Mouse (Mus musculus): ENCODE data around the gene Rap1b.
"Not testable (repeated sequence)": the region's sequence is repeated elsewhere in the genome, so short reads cannot be mapped to it uniquely, and the experiment has no call there.

Rap1b gene

GRCm38 (mm10) chr10:117845597-117846259 is at the start of gene Rap1b:
Rap1b (minus strand) TSS chr10:117846035.
- in situ Hi-C loops (cut with MboI; ENCODE audit: low sequenced_read_pairs): no loop called here

- in situ Hi-C loops (cut with MboI; ENCODE audit: low sequenced_read_pairs): no loop called here
Measured at GRCm38 (mm10) chr10:117895186-117895585, 49.4 kb upstream of the Rap1b start.

- in situ Hi-C loops (cut with MboI; ENCODE audit: low sequenced_read_pairs): no loop called here
Measured at GRCm38 (mm10) chr10:117894114-117895035, 48.5 kb upstream of the Rap1b start.

- in situ Hi-C loops (cut with MboI; ENCODE audit: low sequenced_read_pairs): not testable (repeated sequence)
Measured at GRCm38 (mm10) chr10:117893128-117893527, 47.3 kb upstream of the Rap1b start.

GRCm38 (mm10) chr10:117891327-117891726 is 45.5 kb upstream of the Rap1b start:
- in situ Hi-C loops (cut with MboI; ENCODE audit: low sequenced_read_pairs): no loop called here

- in situ Hi-C loops (cut with MboI; ENCODE audit: low sequenced_read_pairs): no loop called here
Measured at GRCm38 (mm10) chr10:117888822-117889221, 43.0 kb upstream of the Rap1b start.

- in situ Hi-C loops (cut with MboI; ENCODE audit: low sequenced_read_pairs): no loop called here
Measured at GRCm38 (mm10) chr10:117885358-117885757, 39.5 kb upstream of the Rap1b start.

- in situ Hi-C loops (cut with MboI; ENCODE audit: low sequenced_read_pairs): no loop called here
Measured at GRCm38 (mm10) chr10:117884760-117885159, 38.9 kb upstream of the Rap1b start.

- in situ Hi-C loops (cut with MboI; ENCODE audit: low sequenced_read_pairs): no loop called here
Measured at GRCm38 (mm10) chr10:117883438-117883837, 37.6 kb upstream of the Rap1b start.

GRCm38 (mm10) chr10:117878628-117879027 is 32.8 kb upstream of the Rap1b start:
- in situ Hi-C loops (cut with MboI; ENCODE audit: low sequenced_read_pairs): no loop called here

- in situ Hi-C loops (cut with MboI; ENCODE audit: low sequenced_read_pairs): no loop called here
Measured at GRCm38 (mm10) chr10:117876801-117877200, 31.0 kb upstream of the Rap1b start.

GRCm38 (mm10) chr10:117876400-117876799 is 30.6 kb upstream of the Rap1b start:
- in situ Hi-C loops (cut with MboI; ENCODE audit: low sequenced_read_pairs): no loop called here

- in situ Hi-C loops (cut with MboI; ENCODE audit: low sequenced_read_pairs): no loop called here
Measured at GRCm38 (mm10) chr10:117874936-117875335, 29.1 kb upstream of the Rap1b start.

GRCm38 (mm10) chr10:117873952-117874351 is 28.1 kb upstream of the Rap1b start:
- in situ Hi-C loops (cut with MboI; ENCODE audit: low sequenced_read_pairs): no loop called here

GRCm38 (mm10) chr10:117872468-117872867 is 26.6 kb upstream of the Rap1b start:
- in situ Hi-C loops (cut with MboI; ENCODE audit: low sequenced_read_pairs): no loop called here

- in situ Hi-C loops (cut with MboI; ENCODE audit: low sequenced_read_pairs): no loop called here
Measured at GRCm38 (mm10) chr10:117867301-117867700, 21.5 kb upstream of the Rap1b start.

- in situ Hi-C loops (cut with MboI; ENCODE audit: low sequenced_read_pairs): no loop called here
Measured at GRCm38 (mm10) chr10:117866641-117867040, 20.8 kb upstream of the Rap1b start.

GRCm38 (mm10) chr10:117864695-117865094 is 18.9 kb upstream of the Rap1b start:
- in situ Hi-C loops (cut with MboI; ENCODE audit: low sequenced_read_pairs): no loop called here

GRCm38 (mm10) chr10:117864251-117864650 is 18.4 kb upstream of the Rap1b start:
- in situ Hi-C loops (cut with MboI; ENCODE audit: low sequenced_read_pairs): no loop called here

GRCm38 (mm10) chr10:117862014-117862580 is 16.3 kb upstream of the Rap1b start:
- in situ Hi-C loops (cut with MboI; ENCODE audit: low sequenced_read_pairs): no loop called here

- in situ Hi-C loops (cut with MboI; ENCODE audit: low sequenced_read_pairs): no loop called here
Measured at GRCm38 (mm10) chr10:117860958-117861357, 15.1 kb upstream of the Rap1b start.

GRCm38 (mm10) chr10:117860361-117860760 is 14.5 kb upstream of the Rap1b start:
- in situ Hi-C loops (cut with MboI; ENCODE audit: low sequenced_read_pairs): no loop called here

All from CH12F3 (cell line).